Mouse (Mus musculus) layer of hippocampus, adult 2 months (tissue): ENCODE results near the gene Ercc5. TPM values are rescaled to one million over a fixed set of nuclear protein-coding genes. Genes with fewer than 3 reads are reported as not detected.

Experiments
- DNase-seq, 2 experiments: peaks; one replicate each; pipeline ENCODE4 v3.0.0; 2022; ENCODE audit warnings: low spot score in 2 of 2
- H3K27ac ChIP-seq: fragments of 200-600 bp; 2 replicates; pipeline ENCODE4 v1.8.1; 2022
- H3K4me3 ChIP-seq: fragments of 200-600 bp; 2 replicates; pipeline ENCODE4 v1.8.1; 2022; ENCODE audit warnings: mild to moderate bottlenecking
- CTCF ChIP-seq: fragments of 200-600 bp; conservative IDR thresholded peaks from 2 replicates; pipeline ENCODE4 v1.8.1; 2022; ENCODE audit warnings: antibody characterized with exemption, mild to moderate bottlenecking, moderate library complexity
- long read RNA-seq, 2 experiments: library from polyadenylated mRNA; stranded (forward); transcript quantifications; one replicate each; pipeline ENCODE4 v2.0.0; 2021; ENCODE audit warnings: borderline mapping rate in 2 of 2
- total RNA-seq, 2 experiments: library from RNA; stranded (reverse); gene quantifications; 2 replicates each; pipeline ENCODE4 v1.2.3; 2021

Gene Ercc5
- 10 to 100 TPM; 19.7 to 22.1 TPM for total RNA-seq
- long read RNA-seq, experiment 1, transcript Ercc5-201 (15 exons, 3,907 nt), result major isoform, 10 of 14 reads
- long read RNA-seq, experiment 1, partial matches to known transcripts, result 0 of 14 reads
- long read RNA-seq, experiment 1, other reads (novel, unspliced or antisense), result 4 of 14 reads
- long read RNA-seq, experiment 2, transcript Ercc5-201 (15 exons, 3,907 nt), result major isoform, 10 of 19 reads
- long read RNA-seq, experiment 2, partial matches to known transcripts, result 2 of 19 reads
- long read RNA-seq, experiment 2, other reads (novel, unspliced or antisense), result 6 of 19 reads

GRCm38 (mm10) chr1:44147563-44148381 is at the start of gene Ercc5:
TSS of gene Ercc5 (plus strand) at chr1:44147744.
- H3K4me3 ChIP-seq, result peak within 1 kb of the TSS; percentile 72
- DNase-seq, result peak; percentile 82 to 90
- peak within 1 kb of the TSS; percentile 91 for H3K27ac ChIP-seq
- TF ChIP-seq CTCF, result no peak

GRCm38 (mm10) chr1:44101448-44102225 is 45.9 kb upstream of the Ercc5 start:
- no peak for DNase-seq
- no peak for TF ChIP-seq CTCF
- Histone ChIP-seq H3K27ac (peak overlapping the region; percentile 72), H3K4me3 (peak overlapping the region; percentile 77)

GRCm38 (mm10) chr1:44102259-44102717 is 45.3 kb upstream of the Ercc5 start, which contains the start of gene Tex30:
TSS of gene Tex30 (minus strand) at chr1:44102441.
- peak; percentile 93 to 94 for DNase-seq
- H3K27ac ChIP-seq, result peak within 1 kb of the TSS; percentile 73
- TF ChIP-seq CTCF, result peak; percentile 41
- peak within 1 kb of the TSS; percentile 77 for H3K4me3 ChIP-seq

GRCm38 (mm10) chr1:44102939-44103338 is 44.6 kb upstream of the Ercc5 start:
- H3K27ac ChIP-seq, result no peak overlapping the region
- TF ChIP-seq CTCF, result no peak
- H3K4me3 ChIP-seq, result peak overlapping the region; percentile 77
- DNase-seq, result no peak

- DNase-seq, result no peak
- 0 out of 2 replicates have a peak overlapping the region, but pooled peaks have one; percentile 70 for H3K27ac ChIP-seq
- H3K4me3 ChIP-seq, result peak overlapping the region; percentile 78
- no peak for TF ChIP-seq CTCF
Measured at GRCm38 (mm10) chr1:44117571-44117970, 30.0 kb upstream of the Ercc5 start.

GRCm38 (mm10) chr1:44118239-44119054 is 29.1 kb upstream of the Ercc5 start, which contains the start of the genes Kdelc1 and Bivm:
TSS of gene Kdelc1 (minus strand) at chr1:44118808.
TSS of gene Bivm (plus strand) at chr1:44118957.
- peak; percentile 87 to 95 for DNase-seq
- no peak for TF ChIP-seq CTCF
- Histone ChIP-seq H3K4me3 (peak within 1 kb of the TSS; percentile 78), H3K27ac (peak within 1 kb of the TSS; percentile 98)

- Histone ChIP-seq H3K4me3 (peak overlapping the region; percentile 78), H3K27ac (peak overlapping the region; percentile 98)
- TF ChIP-seq CTCF, result peak; percentile 73
- DNase-seq, result peak; percentile 83
Measured at GRCm38 (mm10) chr1:44119201-44120073, 28.1 kb upstream of the Ercc5 start.

GRCm38 (mm10) chr1:44120074-44120406 is 27.5 kb upstream of the Ercc5 start:
- no peak for TF ChIP-seq CTCF
- DNase-seq, result no peak
- H3K27ac ChIP-seq, result peak overlapping the region; percentile 98
- peak overlapping the region; percentile 78 for H3K4me3 ChIP-seq

GRCm38 (mm10) chr1:44122256-44122655 is 25.3 kb upstream of the Ercc5 start:
- no peak for DNase-seq
- Histone ChIP-seq H3K27ac (no peak overlapping the region), H3K4me3 (no peak overlapping the region)
- no peak for TF ChIP-seq CTCF

- Histone ChIP-seq H3K4me3 (no peak overlapping the region), H3K27ac (no peak overlapping the region)
- TF ChIP-seq CTCF, result no peak
- DNase-seq, result no peak
Measured at GRCm38 (mm10) chr1:44125590-44125989, 22.0 kb upstream of the Ercc5 start.
